Mouse (Mus musculus) hindbrain, embryonic 15.5 days (tissue): ENCODE measurements around the gene Ndufs8. TPM values are rescaled to one million over a fixed set of nuclear protein-coding genes. Genes with fewer than 3 reads are reported as not detected.

Experiments used
- ATAC-seq: fragments of 200-750 bp; cut with Nextera tagmentation; 2 replicates; pipeline ENCODE4 v1.8.0; 2017; ENCODE audit warnings: low read depth, moderate number of reproducible peaks, moderate TSS enrichment; ENCODE audit not compliant: low FRiP score
- H3K27ac ChIP-seq: fragments of 300-500 bp; sonication (generic); replicated peaks from 2 replicates; pipeline ENCODE4 v1.5.1; 2015; ENCODE audit warnings: mild to moderate bottlenecking, inconsistent platforms
- H3K27me3 ChIP-seq: fragments of 300-500 bp; sonication (generic); 2 replicates; pipeline ENCODE4 v1.6.1; 2015; ENCODE audit warnings: control low read depth, inconsistent platforms
- H3K36me3 ChIP-seq: fragments of 300-500 bp; sonication (generic); 2 replicates; pipeline ENCODE4 v1.6.1; 2015; ENCODE audit warnings: control low read depth, inconsistent platforms
- H3K4me1 ChIP-seq: fragments of 300-500 bp; sonication (generic); replicated peaks from 2 replicates; pipeline ENCODE4 v1.6.1; 2015; ENCODE audit warnings: control low read depth, inconsistent platforms
- H3K4me2 ChIP-seq: fragments of 300-500 bp; sonication (generic); 2 replicates; pipeline ENCODE4 v1.6.1; 2015; ENCODE audit warnings: moderate library complexity, mild to moderate bottlenecking, inconsistent platforms
- H3K4me3 ChIP-seq: fragments of 300-500 bp; sonication (generic); 2 replicates; pipeline ENCODE4 v1.5.1; 2015; ENCODE audit warnings: mild to moderate bottlenecking, inconsistent platforms
- H3K9ac ChIP-seq: fragments of 300-500 bp; sonication (generic); 2 replicates; pipeline ENCODE4 v1.6.1; 2015; ENCODE audit warnings: inconsistent platforms
- H3K9me3 ChIP-seq: fragments of 300-500 bp; sonication (generic); 2 replicates; pipeline ENCODE4 v1.6.1; 2016; ENCODE audit warnings: control low read depth, inconsistent platforms
- WGBS: fragments of 180-500 bp; shearing (Covaris S2); methylation state at CpG from one replicate; pipeline ENCODE4 v1.1.7; 2015; 5-methylcytosine and 5-hydroxymethylcytosine counted together
- polyA plus RNA-seq: library from polyadenylated mRNA; unstranded; fragments of >200 nt; fragmentation: Nextera tagmentation; extraction: Ambion mirVana; gene quantifications from 2 replicates; pipeline ENCODE4 v1.2.1, GENCODE M21; 2015

Gene Ndufs8
- polyA plus RNA-seq, 1 experiment from 2014 or later = 280 TPM

GRCm38 (mm10) chr19:3868290-3868689 is 44.3 kb downstream of the Ndufs8 start:
- Histone ChIP-seq H3K27ac (no peak overlapping the region), H3K36me3 (peaks cover 10% of the 10 kb centered on the region; the same call in 1 of the 2 replicates), H3K4me2 (no peak overlapping the region), H3K4me1 (no peaks in the 10 kb centered on the region; the same call in 1 of the 2 replicates), H3K27me3 (no peaks in the 10 kb centered on the region), H3K9me3 (0 out of 2 replicates have a peak, but pooled peaks cover 2% of the 10 kb centered on the region), H3K4me3 (no peak overlapping the region), H3K9ac (no peak overlapping the region)
- 97% methylated on average over 1 of the region's 1 CpGs for WGBS
- no peak for ATAC-seq

GRCm38 (mm10) chr19:3864960-3865359 is 47.6 kb downstream of the Ndufs8 start:
- H3K36me3 ChIP-seq = peaks cover 10% of the 10 kb centered on the region; the same call in 1 of the 2 replicates
- no peak overlapping the region for H3K27ac ChIP-seq
- no peak overlapping the region for H3K4me3 ChIP-seq
- 0 out of 2 replicates have a peak, but pooled peaks cover 2% of the 10 kb centered on the region for H3K9me3 ChIP-seq
- WGBS = 85% methylated on average over 2 of the region's 2 CpGs
- no peak overlapping the region for H3K4me2 ChIP-seq
- no peak overlapping the region for H3K9ac ChIP-seq
- ATAC-seq = no peak
- H3K27me3 ChIP-seq = no peaks in the 10 kb centered on the region
- H3K4me1 ChIP-seq = no peaks in the 10 kb centered on the region

GRCm38 (mm10) chr19:3862713-3863112 is 49.9 kb downstream of the Ndufs8 start:
- Histone ChIP-seq H3K9me3 (0 out of 2 replicates have a peak, but pooled peaks cover 2% of the 10 kb centered on the region), H3K27me3 (no peaks in the 10 kb centered on the region), H3K4me1 (no peaks in the 10 kb centered on the region), H3K27ac (no peak overlapping the region), H3K36me3 (peaks cover 10% of the 10 kb centered on the region; the same call in 1 of the 2 replicates), H3K9ac (no peak overlapping the region), H3K4me2 (no peak overlapping the region), H3K4me3 (no peak overlapping the region)
- WGBS = 78% methylated on average over 2 of the region's 2 CpGs
- no peak for ATAC-seq

Other genes starting within 250 kb of the Ndufs8 start
- 1.4 TPM in 2 replicates for gene Lrp5, start 226.2 kb downstream of the Ndufs8 start, polyA plus RNA-seq
- gene 1810055G02Rik, start 204.5 kb downstream of the Ndufs8 start, polyA plus RNA-seq = 39.3 and 41.4 TPM in 2 replicates
- gene Kmt5b, start 145.4 kb downstream of the Ndufs8 start, polyA plus RNA-seq = 44.9 and 49.3 TPM in 2 replicates
- gene Chka, start 61.0 kb downstream of the Ndufs8 start, polyA plus RNA-seq = 64.6 and 66.6 TPM in 2 replicates
- gene Tcirg1, start 5.6 kb downstream of the Ndufs8 start, polyA plus RNA-seq = 16.4 and 16.8 TPM in 2 replicates
- gene Aldh3b1, start 17.0 kb upstream of the Ndufs8 start, polyA plus RNA-seq = 2.7 and 3.0 TPM in 2 replicates
- 11.9 and 14.0 TPM in 2 replicates for gene Unc93b1, start 22.4 kb upstream of the Ndufs8 start, polyA plus RNA-seq
- gene Aldh3b3, start 45.9 kb upstream of the Ndufs8 start, polyA plus RNA-seq = not detected in 2 replicates
- 0.18 and 0.27 TPM in 2 replicates for gene Aldh3b2, start 59.6 kb upstream of the Ndufs8 start, polyA plus RNA-seq
- gene Acy3, start 73.8 kb upstream of the Ndufs8 start, polyA plus RNA-seq = 2.5 and 3.0 TPM in 2 replicates
- 0.31 and 0.40 TPM in 2 replicates for gene Tbx10, start 80.0 kb upstream of the Ndufs8 start, polyA plus RNA-seq
- gene Nudt8, start 87.8 kb upstream of the Ndufs8 start, polyA plus RNA-seq = 25.8 and 26.5 TPM in 2 replicates
- 5.1 and 5.5 TPM in 2 replicates for gene Gm49405, start 87.9 kb upstream of the Ndufs8 start, polyA plus RNA-seq
- gene Doc2g, start 90.5 kb upstream of the Ndufs8 start, polyA plus RNA-seq = 5.9 and 6.4 TPM in 2 replicates
- 244 and 247 TPM in 2 replicates for gene Ndufv1, start 100.0 kb upstream of the Ndufs8 start, polyA plus RNA-seq
- gene Gstp1, start 125.2 kb upstream of the Ndufs8 start, polyA plus RNA-seq = 534 and 573 TPM in 2 replicates
- 0.60 and 2.2 TPM in 2 replicates for gene Gstp2, start 133.2 kb upstream of the Ndufs8 start, polyA plus RNA-seq
- not detected in 2 replicates for gene Gstp3, start 146.8 kb upstream of the Ndufs8 start, polyA plus RNA-seq
- gene Cabp2, start 168.8 kb upstream of the Ndufs8 start, polyA plus RNA-seq = not detected in 2 replicates
- gene Cdk2ap2, start 184.4 kb upstream of the Ndufs8 start, polyA plus RNA-seq = 82.5 and 92.5 TPM in 2 replicates
- gene Pitpnm1, start 187.2 kb upstream of the Ndufs8 start, polyA plus RNA-seq = 74.3 and 81.1 TPM in 2 replicates
- 102 and 104 TPM in 2 replicates for gene Aip, start 213.1 kb upstream of the Ndufs8 start, polyA plus RNA-seq
- 0.04 and 0.05 TPM in 2 replicates for gene Gpr152, start 227.0 kb upstream of the Ndufs8 start, polyA plus RNA-seq
- 0.21 and 0.26 TPM in 2 replicates for gene Cabp4, start 231.3 kb upstream of the Ndufs8 start, polyA plus RNA-seq
- 119 and 121 TPM in 2 replicates for gene Coro1b, start 235.8 kb upstream of the Ndufs8 start, polyA plus RNA-seq
- gene Ptprcap, start 240.8 kb upstream of the Ndufs8 start, polyA plus RNA-seq = 0.26 and 0.83 TPM in 2 replicates